Comparison of ENCODE assay signal across 22 mouse cellular contexts in genomic region chr6:94921741-94922140, GRCm38 (mm10).
DNase-seq lines count a peak whose midpoint lies in the region; ATAC-seq and TF ChIP-seq lines count a peak whose summit lies in the region.
"Had no signal": no experiment of that assay in that cellular context is flagged by ENCODE, and none has a peak within 500 bp of the region (broad histone marks: within the 10 kb centered on the region; RNA-seq: fewer than 3 reads in every experiment).

No protein-coding gene starts in this region.

- H3K9me3 ChIP-seq in limb, embryonic 11.5 days (ENCODE audit: control insufficient read depth, low read length) = no peaks in the 10 kb centered on the region
- no peaks in the 10 kb centered on the region for H3K9me3 ChIP-seq in limb, embryonic 10.5 days (replicated peaks)
- H3K9me3 ChIP-seq in hindbrain, postnatal 0 days (ENCODE audit: low read length) = no peaks in the 10 kb centered on the region
- no peaks in the 10 kb centered on the region for H3K9me3 ChIP-seq in forebrain, embryonic 10.5 days
- H3K9me3 ChIP-seq: forebrain, embryonic 15.5 days had no signal

- no peak overlapping the region for H3K27ac ChIP-seq in limb, embryonic 11.5 days (replicated peaks; ENCODE audit: low read depth, low read length)
- H3K27ac ChIP-seq in limb, embryonic 10.5 days = no peak overlapping the region
- no peak overlapping the region for H3K27ac ChIP-seq in hindbrain, postnatal 0 days
- no peak overlapping the region for H3K27ac ChIP-seq in forebrain, embryonic 10.5 days
- H3K27ac ChIP-seq: forebrain, embryonic 15.5 days had no signal

- H3K27me3 ChIP-seq in limb, embryonic 11.5 days (ENCODE audit: control insufficient read depth, insufficient read depth, low read length) = no peaks in the 10 kb centered on the region
- H3K27me3 ChIP-seq in limb, embryonic 10.5 days (ENCODE audit: low read depth, poor library complexity, severe bottlenecking) = no peaks in the 10 kb centered on the region
- no peaks in the 10 kb centered on the region for H3K27me3 ChIP-seq in hindbrain, postnatal 0 days (ENCODE audit: insufficient read depth, low read length)
- no peaks in the 10 kb centered on the region for H3K27me3 ChIP-seq in forebrain, embryonic 10.5 days (ENCODE audit: poor library complexity, severe bottlenecking)
- H3K27me3 ChIP-seq: forebrain, embryonic 15.5 days had no signal

- no peak overlapping the region for H3K9ac ChIP-seq in limb, embryonic 11.5 days (ENCODE audit: low read length)
- H3K9ac ChIP-seq in hindbrain, postnatal 0 days (replicated peaks; ENCODE audit: low read length) = no peak overlapping the region
- H3K9ac ChIP-seq: forebrain, embryonic 15.5 days; liver, postnatal 0 days had no signal

- ATAC-seq in limb, embryonic 11.5 days (ENCODE audit: insufficient number of reproducible peaks, low FRiP score, low TSS enrichment, low read depth) = peak; percentile 68; the same call in 1 of the 2 replicates
- ATAC-seq in megakaryocyte progenitor cell, adult 5-6 weeks (replicated peaks; ENCODE audit: poor library complexity) = peak; percentile 63
- ATAC-seq in hindbrain, postnatal 0 days = no peak
- ATAC-seq: activated CD4-positive, CD25-positive, alpha-beta regulatory T cell, adult 4 months; forebrain, embryonic 15.5 days; inflammation-experienced regulatory T-cells, adult 6 months; liver, postnatal 0 days; midbrain, embryonic 16.5 days had no signal

- 71% methylated on average over 2 of the region's 2 CpGs for WGBS in limb, embryonic 11.5 days
- WGBS in limb, embryonic 10.5 days = 87% methylated on average over 2 of the region's 2 CpGs
- WGBS in hindbrain, postnatal 0 days = 76% methylated on average over 2 of the region's 2 CpGs
- WGBS in forebrain, embryonic 10.5 days = 86% methylated on average over 2 of the region's 2 CpGs

- no peak overlapping the region for H3K4me2 ChIP-seq in limb, embryonic 11.5 days (ENCODE audit: low read depth, severe bottlenecking)
- no peak overlapping the region for H3K4me2 ChIP-seq in hindbrain, postnatal 0 days (ENCODE audit: low read depth, low read length)
- H3K4me2 ChIP-seq: forebrain, embryonic 15.5 days had no signal

- TF ChIP-seq CTCF in hindbrain, postnatal 0 days (IDR thresholded peaks at IDR 0.05; ENCODE audit: low read depth) = no peak

- no peak for DNase-seq in limb, embryonic 11.5 days (ENCODE audit: low spot score)
- no peak for DNase-seq in limb, embryonic 10.5 days (ENCODE audit: low spot score)
- DNase-seq in fat pad, adult 2 months (ENCODE audit: extremely low read depth, low read depth, low spot score) = peak; percentile 85
- no peak for DNase-seq in hindbrain, postnatal 0 days (ENCODE audit: low spot score)
- DNase-seq in forebrain, embryonic 10.5 days (ENCODE audit: extremely low spot score, low spot score) = no peak
- DNase-seq in right cerebral cortex, postnatal 14 days = no peak
- DNase-seq: adrenal gland, postnatal 14 days; cerebellum, adult 11 months; cerebellum, postnatal 10 days; embryo, embryonic 11 days; gastrocnemius, postnatal 25 days; kidney, adult 9 months; kidney, postnatal 36 days; layer of hippocampus, adult 9-11 months; liver, postnatal 0 days; right cerebral cortex, postnatal 4 days; thymus, postnatal 36 days had no signal

- no peaks in the 10 kb centered on the region for H3K36me3 ChIP-seq in limb, embryonic 11.5 days (ENCODE audit: control insufficient read depth, insufficient read depth, low read length)
- H3K36me3 ChIP-seq in limb, embryonic 10.5 days = no peaks in the 10 kb centered on the region
- H3K36me3 ChIP-seq in hindbrain, postnatal 0 days (ENCODE audit: insufficient read depth, low read length) = no peaks in the 10 kb centered on the region
- no peaks in the 10 kb centered on the region for H3K36me3 ChIP-seq in forebrain, embryonic 10.5 days (replicated peaks)
- H3K36me3 ChIP-seq: forebrain, embryonic 15.5 days had no signal

- H3K4me3 ChIP-seq in limb, embryonic 11.5 days (ENCODE audit: low read depth, low read length) = no peak overlapping the region
- H3K4me3 ChIP-seq in limb, embryonic 10.5 days = no peak overlapping the region
- no peak overlapping the region for H3K4me3 ChIP-seq in hindbrain, postnatal 0 days (ENCODE audit: low read length)
- no peak overlapping the region for H3K4me3 ChIP-seq in forebrain, embryonic 10.5 days
- H3K4me3 ChIP-seq: forebrain, embryonic 15.5 days had no signal

- H3K4me1 ChIP-seq in limb, embryonic 11.5 days (ENCODE audit: control insufficient read depth, insufficient read depth, low read length) = no peaks in the 10 kb centered on the region
- H3K4me1 ChIP-seq in limb, embryonic 10.5 days = no peaks in the 10 kb centered on the region
- no peaks in the 10 kb centered on the region for H3K4me1 ChIP-seq in hindbrain, postnatal 0 days (ENCODE audit: insufficient read depth, low read length)
- H3K4me1 ChIP-seq in forebrain, embryonic 10.5 days = no peaks in the 10 kb centered on the region
- H3K4me1 ChIP-seq: forebrain, embryonic 15.5 days had no signal
